Mouse (Mus musculus) heart, postnatal 0 days (tissue): ENCODE results near the gene Ctf2.

Experiments
- CTCF ChIP-seq: IDR thresholded peaks from 2 replicates; pipeline ENCODE4 v1.5.1; 2016; ENCODE audit warnings: antibody characterized with exemption, control low read depth, low read depth
- EP300 ChIP-seq: IDR thresholded peaks from 2 replicates; pipeline ENCODE4 v1.6.1; 2016; ENCODE audit warnings: antibody characterized with exemption, low read depth

DNA sequence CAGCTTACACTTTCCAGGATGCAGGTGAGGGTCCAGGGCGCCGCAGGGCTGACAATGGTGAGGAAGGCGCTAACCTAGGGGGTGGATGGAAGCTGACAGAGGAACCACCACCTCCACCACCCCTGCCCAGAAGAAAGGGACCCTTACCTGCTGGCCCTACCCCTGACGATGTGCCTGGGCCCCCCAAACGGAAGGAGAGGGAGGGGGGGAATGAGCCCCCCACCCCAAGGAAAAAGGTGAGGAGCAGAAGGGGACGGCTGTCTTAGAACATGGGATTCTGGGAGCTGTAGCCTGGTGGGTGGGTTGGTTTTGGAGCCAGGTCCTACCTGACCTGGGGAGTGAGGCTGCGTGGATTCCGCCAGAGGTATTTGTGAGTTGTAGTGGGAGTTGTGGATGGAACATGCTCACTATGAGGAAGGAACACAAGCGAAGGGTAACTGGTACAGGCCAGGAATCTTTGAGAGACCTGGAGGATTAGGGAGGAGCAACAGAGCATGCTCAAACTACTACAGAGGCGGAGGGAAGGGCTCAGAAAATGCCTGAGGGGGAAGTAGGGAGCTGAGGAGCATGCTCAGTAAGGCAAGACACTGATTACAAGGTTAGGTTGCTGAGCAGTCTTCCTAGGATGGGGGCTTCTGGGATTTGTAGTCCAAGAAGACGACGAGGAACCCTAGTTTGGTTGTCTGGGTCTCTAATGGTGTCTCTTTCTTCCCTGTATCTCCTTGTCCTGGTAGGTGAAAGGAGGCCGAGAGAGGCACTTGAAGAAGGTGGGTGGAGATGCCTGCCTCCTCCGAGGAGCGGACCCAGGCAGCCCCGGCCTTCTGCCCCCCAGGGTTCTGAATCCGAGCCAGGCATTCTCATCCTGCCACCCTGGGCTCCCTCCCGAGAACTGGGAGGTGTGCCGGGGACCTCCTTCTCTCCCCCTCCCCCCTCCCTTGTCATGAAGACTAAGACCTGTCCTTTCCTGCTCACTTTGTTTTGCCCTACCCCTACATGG is 18.5 kb upstream of the Ctf2 start:
- TF ChIP-seq CTCF (no peak), EP300 (no peak)
